Comparison of ENCODE assay signal across 8 mouse cellular contexts in the genomic region with DNA sequence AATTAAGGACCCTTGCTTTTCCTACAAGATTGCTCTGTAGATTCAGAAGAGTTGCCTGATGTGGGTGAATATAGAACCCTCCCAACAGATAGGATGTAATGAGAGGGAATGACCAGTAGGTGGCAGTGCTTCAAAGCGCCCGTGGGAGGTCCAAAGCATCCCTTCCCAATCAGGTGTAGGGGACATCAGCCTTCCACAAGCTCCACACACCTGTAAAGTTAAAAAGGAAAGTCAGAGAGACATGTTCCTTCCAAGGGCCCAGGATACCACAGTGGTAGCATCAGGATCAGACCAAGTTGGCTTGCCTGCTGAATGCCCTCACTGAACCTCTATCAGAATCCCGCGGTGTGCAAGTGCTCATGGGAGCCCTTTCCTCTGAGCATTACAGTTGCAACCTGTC.
DNase-seq lines count a peak whose midpoint lies in the region; ATAC-seq lines count a peak whose summit lies in the region.

No protein-coding gene starts in this region.

- H3K36me3 ChIP-seq in kidney, embryonic 16.5 days (ENCODE audit: insufficient read depth, low read length): no peaks in the 10 kb centered on the region

- no peak overlapping the region for H3K9ac ChIP-seq in kidney, embryonic 16.5 days (replicated peaks; ENCODE audit: low read length)

- DNase-seq in adrenal gland, adult 2 months: peak; percentile 32
- DNase-seq in adrenal gland, postnatal 4 days (ENCODE audit: low spot score in 2 of 2): no peak
- DNase-seq in ovary, postnatal 36 days (ENCODE audit: low spot score): peak; percentile 14
- DNase-seq in ovary, postnatal 10 days (ENCODE audit: low spot score): no peak
- DNase-seq in embryo, embryonic 9.5 days (ENCODE audit: extremely low spot score): peak; percentile 39
- DNase-seq in right cerebral cortex, postnatal 14 days: no peak

- 0 out of 2 replicates have a peak, but pooled peaks cover 3% of the 10 kb centered on the region for H3K4me1 ChIP-seq in kidney, embryonic 16.5 days (ENCODE audit: insufficient read depth, low read length)

- no peak overlapping the region for H3K27ac ChIP-seq in kidney, embryonic 16.5 days (ENCODE audit: low read length)

- 46% methylated on average over 4 of the region's 4 CpGs for WGBS in kidney, embryonic 16.5 days

- H3K27me3 ChIP-seq in kidney, embryonic 16.5 days (ENCODE audit: insufficient read depth, low read length): 0 out of 2 replicates have a peak, but pooled peaks cover 4% of the 10 kb centered on the region

- H3K4me2 ChIP-seq in kidney, embryonic 16.5 days (replicated peaks; ENCODE audit: low read depth, low read length): no peak overlapping the region

- H3K4me3 ChIP-seq in kidney, embryonic 16.5 days (ENCODE audit: low read length): no peak overlapping the region

- peak; percentile 41; the same call in 1 of the 2 replicates for ATAC-seq in kidney, embryonic 16.5 days (ENCODE audit: low FRiP score, low TSS enrichment)
- peak; percentile 51; the same call in 1 of the 2 replicates for ATAC-seq in monocyte, adult 5-6 weeks (replicated peaks; ENCODE audit: insufficient number of reproducible peaks, low FRiP score, low TSS enrichment, poor library complexity, severe bottlenecking)

- H3K9me3 ChIP-seq in kidney, embryonic 16.5 days (ENCODE audit: low read length): no peaks in the 10 kb centered on the region

Comparison
In these comparisons a context has a peak if more than half of its experiments do, and no peak if none do; other contexts are left out.
1. DNase-seq: peak in adrenal gland, adult 2 months (single experiment), ovary, postnatal 36 days (single experiment) and embryo, embryonic 9.5 days (single experiment); none in adrenal gland, postnatal 4 days (0 of 2), ovary, postnatal 10 days (single experiment) and right cerebral cortex, postnatal 14 days (single experiment).